Mouse (Mus musculus) kidney, adult 8-10 months (tissue): Measurements from ENCODE around the gene Daw1.
A peak's percentile ranks its signal among the peaks of the same experiment; 100 is the strongest.

Experiments
- DNase-seq, 2 experiments: peaks; one replicate each; pipeline ENCODE4 v3.0.0; 2022

The Daw1 gene

GRCm38 (mm10) chr1:83159603-83160002 is at the start of gene Daw1:
TSS of gene Daw1 (plus strand) at chr1:83159752.
- peak; percentile 58 to 68 for DNase-seq

GRCm38 (mm10) chr1:83110992-83111391 is 48.6 kb upstream of the Daw1 start:
- no peak for DNase-seq

GRCm38 (mm10) chr1:83111726-83112125 is 47.8 kb upstream of the Daw1 start:
- DNase-seq = no peak

GRCm38 (mm10) chr1:83116447-83117137 is 43.0 kb upstream of the Daw1 start, which contains the start of gene Ccl20:
TSS of gene Ccl20 (plus strand) at chr1:83116766.
- DNase-seq = no peak

DNA sequence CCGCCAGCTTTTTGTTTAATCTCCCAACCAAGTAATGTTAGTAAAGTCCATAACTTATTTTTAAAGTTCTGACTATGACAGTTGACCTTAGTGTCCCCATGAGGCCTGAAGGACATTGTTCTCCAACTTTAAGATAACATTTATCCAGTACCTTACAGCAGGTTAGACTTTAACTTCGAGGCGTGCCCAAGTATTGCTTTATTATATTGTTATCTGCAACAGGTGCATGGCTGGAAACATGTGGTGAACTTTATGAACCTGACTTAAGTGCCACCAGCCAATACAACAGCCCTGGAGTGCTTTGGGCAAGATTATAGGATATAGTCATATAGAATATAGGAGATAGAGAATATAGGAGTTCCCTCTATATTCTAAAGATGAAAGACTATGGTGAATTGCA is 42.3 kb upstream of the Daw1 start:
- DNase-seq = no peak

DNA sequence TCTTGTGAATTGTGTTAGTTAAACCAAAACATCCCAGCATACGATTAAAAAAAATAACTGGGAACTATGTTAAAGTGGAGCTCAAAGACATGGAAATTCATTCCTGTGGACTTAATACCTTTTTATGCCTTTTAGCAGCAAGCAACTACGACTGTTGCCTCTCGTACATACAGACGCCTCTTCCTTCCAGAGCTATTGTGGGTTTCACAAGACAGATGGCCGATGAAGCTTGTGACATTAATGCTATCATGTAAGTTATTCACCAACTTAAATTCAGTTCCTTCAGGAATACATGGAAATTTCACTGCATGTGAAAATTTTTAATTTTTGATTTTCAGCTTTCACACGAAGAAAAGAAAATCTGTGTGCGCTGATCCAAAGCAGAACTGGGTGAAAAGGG is 41.9 kb upstream of the Daw1 start:
- no peak for DNase-seq

- no peak for DNase-seq
Observed at GRCm38 (mm10) chr1:83119903-83120302, 39.6 kb upstream of the Daw1 start.

DNA sequence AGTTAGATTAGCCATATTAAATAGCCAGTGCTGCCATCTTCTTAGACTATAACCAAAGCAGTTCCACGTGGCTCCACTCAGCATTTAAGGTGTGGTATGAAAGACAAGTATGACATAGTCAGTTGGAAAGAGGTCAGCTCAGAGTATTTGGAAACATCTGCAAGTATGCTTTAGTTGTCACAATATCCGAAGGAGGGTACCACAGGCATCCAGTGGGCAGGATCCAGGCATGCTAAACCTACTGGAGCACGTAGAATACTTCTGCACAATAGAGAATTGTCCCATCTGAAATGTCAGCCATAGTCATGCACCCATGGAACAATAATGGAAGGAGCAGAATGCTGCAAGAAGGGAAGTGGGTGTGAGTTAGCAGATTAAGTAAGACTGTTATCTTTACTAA is 39.2 kb upstream of the Daw1 start:
- no peak for DNase-seq

DNA sequence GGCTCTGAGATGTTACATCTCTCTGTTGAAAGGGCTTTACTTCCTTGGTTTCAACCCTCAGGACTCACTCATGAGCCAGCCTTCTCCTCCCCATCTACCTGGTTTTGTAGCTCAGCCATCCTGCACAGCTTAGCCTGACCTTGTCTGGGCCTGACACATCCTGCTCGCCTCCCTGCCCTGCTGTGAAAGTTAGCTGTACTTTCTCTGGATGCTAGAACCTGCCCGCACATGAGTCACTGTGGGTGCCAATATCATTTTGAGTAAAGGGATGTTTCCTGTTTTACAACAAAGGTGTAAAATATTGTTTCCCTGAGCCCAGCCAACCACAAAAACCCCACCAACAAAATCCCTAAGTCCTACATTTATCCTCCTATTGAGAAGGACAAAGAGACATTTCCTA is 36.4 kb upstream of the Daw1 start:
- no peak for DNase-seq

DNA sequence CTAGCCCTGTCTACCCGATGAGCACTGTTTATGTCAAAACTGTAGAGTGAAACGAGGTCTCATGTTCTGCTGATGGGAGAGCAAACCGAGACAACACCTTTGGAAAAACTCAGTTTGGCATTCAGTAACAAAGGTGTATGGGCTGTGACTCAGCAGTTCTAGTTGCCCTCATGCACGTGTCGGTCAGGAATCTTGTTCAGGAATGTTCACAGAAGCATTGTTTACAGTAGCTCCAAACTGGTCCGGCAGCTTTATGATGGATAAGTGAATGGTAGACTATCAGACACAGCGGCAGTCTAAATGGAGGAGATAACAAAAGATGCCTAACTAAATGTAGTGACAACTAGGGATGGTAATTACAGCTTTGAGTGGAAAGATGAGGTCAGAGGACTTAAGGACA is 23.7 kb upstream of the Daw1 start:
- no peak for DNase-seq

GRCm38 (mm10) chr1:83137847-83138246 is 21.7 kb upstream of the Daw1 start:
- DNase-seq = no peak

DNA sequence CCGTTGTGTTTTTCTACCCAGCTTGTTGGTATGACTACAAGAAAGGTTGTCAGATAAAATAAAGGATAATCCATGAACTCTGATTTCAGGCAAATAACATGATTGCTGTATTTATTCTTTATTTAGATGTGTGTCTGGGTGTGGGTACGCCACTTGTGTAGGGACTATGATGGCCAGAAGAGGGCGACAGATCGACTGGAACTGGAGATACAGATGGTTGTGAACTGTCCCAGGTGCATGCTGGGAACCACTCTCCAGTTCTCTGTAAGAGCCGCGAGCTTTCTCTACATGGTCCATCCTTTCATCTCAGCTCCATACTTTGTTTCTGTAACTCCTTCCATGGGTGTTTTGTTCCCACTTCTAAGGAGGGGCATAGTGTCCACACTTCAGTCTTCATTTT is 20.8 kb upstream of the Daw1 start:
- no peak for DNase-seq

- DNase-seq = no peak
Observed at GRCm38 (mm10) chr1:83141510-83141909, 18.0 kb upstream of the Daw1 start.

DNA sequence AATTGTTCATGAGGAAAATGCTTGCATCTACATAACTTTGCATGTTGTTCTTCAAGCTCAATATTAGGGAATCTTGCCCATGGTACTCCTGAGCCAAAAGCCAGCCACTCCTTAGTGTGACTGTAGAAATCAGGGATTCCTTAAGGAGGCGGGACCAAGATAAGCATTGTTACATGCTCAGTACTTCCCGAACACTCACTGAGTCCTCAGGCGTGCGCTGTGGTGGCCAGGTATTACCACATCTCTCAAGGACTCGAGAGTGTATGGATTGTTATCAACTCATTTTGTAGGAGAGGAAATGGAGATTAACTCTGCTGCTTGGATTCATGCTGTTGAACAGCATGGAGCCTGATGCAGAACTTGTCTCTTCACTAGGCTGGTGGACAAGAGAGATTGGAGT is 17.5 kb upstream of the Daw1 start:
- no peak for DNase-seq

- no peak for DNase-seq
Observed at GRCm38 (mm10) chr1:83146547-83146946, 13.0 kb upstream of the Daw1 start.

GRCm38 (mm10) chr1:83150227-83150626 is 9.3 kb upstream of the Daw1 start:
- no peak for DNase-seq

DNA sequence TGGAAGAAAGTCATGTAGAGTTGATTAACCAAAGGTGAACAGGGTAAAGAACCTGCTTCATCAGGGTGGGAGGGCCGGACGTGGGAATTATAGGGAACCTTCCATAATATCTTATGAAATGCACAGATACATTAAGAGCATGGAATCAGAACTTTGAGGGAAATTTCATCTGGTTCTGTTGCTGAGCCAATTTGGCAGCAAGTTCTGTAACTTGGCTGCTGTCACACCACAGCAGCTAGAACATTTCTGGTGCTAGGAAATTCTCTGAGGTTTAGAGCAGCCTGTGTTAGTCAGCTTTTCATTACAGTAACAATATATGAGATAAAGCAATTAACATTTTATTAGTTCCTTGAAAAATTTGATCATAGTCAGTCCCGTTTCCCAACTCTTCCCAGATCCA is 6.6 kb upstream of the Daw1 start:
- DNase-seq = no peak

GRCm38 (mm10) chr1:83156876-83157275 is 2.7 kb upstream of the Daw1 start:
- DNase-seq = peak in 1 of 2 experiments; percentile 54

DNA sequence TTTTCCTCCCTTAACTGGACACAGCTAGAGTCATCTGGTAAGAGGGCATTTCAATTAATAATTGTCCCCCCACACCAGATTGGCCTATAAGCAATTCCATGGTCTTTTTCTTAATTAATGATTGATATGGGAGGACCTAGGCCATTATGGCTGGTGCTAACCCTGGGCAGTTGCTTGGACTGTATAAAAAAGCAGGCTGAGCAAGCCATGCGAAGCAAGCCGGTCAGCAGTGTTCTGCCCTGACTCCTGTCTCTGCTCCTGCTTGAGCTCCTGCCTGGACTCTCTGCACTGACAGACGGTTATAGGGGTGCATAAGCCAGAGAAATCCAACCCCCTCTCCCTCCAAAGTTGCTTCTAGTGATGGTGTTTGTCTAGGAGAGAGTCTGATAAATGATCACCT is 2.1 kb downstream of the Daw1 start:
- peak in 1 of 2 experiments; percentile 23 for DNase-seq

DNA sequence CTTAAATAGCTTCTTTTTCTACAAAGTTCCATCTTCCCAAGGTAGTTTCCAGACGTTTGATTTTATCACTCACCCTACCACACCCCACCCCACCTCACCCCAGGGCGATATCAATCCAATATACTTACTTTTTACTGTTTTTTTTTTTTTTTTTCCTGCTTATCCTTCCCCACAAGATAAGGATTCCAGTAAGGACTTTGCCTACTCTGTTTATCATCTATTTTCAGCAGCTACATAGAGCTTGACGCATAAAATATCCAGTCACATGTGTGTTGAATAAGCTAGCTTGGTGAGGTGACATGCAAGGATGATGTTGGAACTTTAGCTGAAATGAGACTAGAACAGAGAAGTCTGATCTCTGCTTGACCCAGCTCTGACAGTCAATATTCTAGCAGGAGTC is 4.5 kb downstream of the Daw1 start:
- no peak for DNase-seq

GRCm38 (mm10) chr1:83169158-83169557 is 9.6 kb downstream of the Daw1 start:
- DNase-seq = no peak

- DNase-seq = no peak
Observed at GRCm38 (mm10) chr1:83175985-83176384, 16.4 kb downstream of the Daw1 start.

DNA sequence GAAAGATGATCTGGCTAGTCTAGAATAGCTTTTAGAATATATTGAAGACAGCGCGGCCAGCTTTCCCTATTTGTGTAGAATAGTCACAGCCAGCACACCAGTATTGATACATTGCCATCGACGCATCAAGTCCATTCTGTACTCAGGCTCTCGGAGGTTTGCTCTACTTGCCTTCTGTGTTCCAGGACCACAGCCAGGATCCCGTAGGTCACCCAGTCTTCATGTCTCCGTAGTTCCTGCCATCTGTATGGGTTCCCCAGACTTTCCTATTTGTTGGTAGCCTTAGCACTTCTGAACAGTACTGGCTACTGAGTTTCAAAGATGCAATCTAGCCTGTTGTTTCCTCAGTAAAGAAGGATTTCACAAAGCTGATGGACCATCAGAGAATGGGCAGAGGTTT is 20.0 kb downstream of the Daw1 start:
- no peak for DNase-seq

- no peak for DNase-seq
Observed at GRCm38 (mm10) chr1:83181418-83181817, 21.9 kb downstream of the Daw1 start.

GRCm38 (mm10) chr1:83187154-83187553 is 27.6 kb downstream of the Daw1 start:
- DNase-seq = peak; percentile 19 to 73
